Mouse (Mus musculus): ENCODE results near the gene Shc4.

DNA sequence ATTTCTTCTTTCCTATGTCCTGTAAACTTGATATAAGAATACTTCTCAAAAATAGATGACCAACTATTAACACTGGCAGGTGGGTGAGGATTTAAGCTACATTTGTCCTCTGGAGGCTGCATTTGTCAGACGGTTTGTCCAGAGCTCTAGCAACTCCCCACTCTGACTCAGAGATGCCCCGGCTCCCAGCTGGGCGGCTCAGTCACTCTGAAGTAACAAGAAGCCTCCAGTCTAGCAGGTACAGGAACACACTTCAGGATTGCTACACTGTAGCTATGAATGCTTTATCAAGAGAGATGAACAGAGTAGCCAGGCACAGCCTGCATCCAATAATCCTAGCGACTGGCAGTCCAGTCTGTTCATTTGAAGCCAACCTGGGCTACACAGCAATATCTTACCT lies 125.0 kb downstream of the Shc4 start:
- TF ChIP-seq CTCF (IDR thresholded peaks at IDR 0.05; ENCODE audit: control insufficient read depth, insufficient read depth, insufficient read length) (no peak), MYOD1 (IDR thresholded peaks at IDR 0.05; ENCODE audit: control insufficient read depth, insufficient read length, low read depth) (no peak), CEBPB (IDR thresholded peaks at IDR 0.05; ENCODE audit: low read depth) (no peak), MYOG (IDR thresholded peaks at IDR 0.05; ENCODE audit: control insufficient read depth, extremely low read depth, insufficient read length) (no peak)
